Mouse (Mus musculus) spleen, postnatal 4 days (tissue): ENCODE measurements around the gene Apbb2.

Experiments used
- DNase-seq, 2 experiments: peaks; one replicate each; pipeline ENCODE4 v3.0.0; 2022; ENCODE audit warnings: low spot score in 2 of 2

Gene Apbb2

GRCm38 (mm10) chr5:66475824-66476223 lies 142.8 kb downstream of the Apbb2 start:
- no peak for DNase-seq

GRCm38 (mm10) chr5:66474153-66474552 lies 144.4 kb downstream of the Apbb2 start:
- DNase-seq: no peak

GRCm38 (mm10) chr5:66473599-66473998 lies 145.0 kb downstream of the Apbb2 start:
- DNase-seq: no peak

GRCm38 (mm10) chr5:66470837-66471236 lies 147.7 kb downstream of the Apbb2 start:
- DNase-seq: no peak

GRCm38 (mm10) chr5:66469685-66470084 lies 148.9 kb downstream of the Apbb2 start:
- DNase-seq: no peak

GRCm38 (mm10) chr5:66468331-66469001 lies 150.1 kb downstream of the Apbb2 start:
- DNase-seq: no peak

GRCm38 (mm10) chr5:66462665-66463064 lies 155.9 kb downstream of the Apbb2 start:
- no peak for DNase-seq

- no peak for DNase-seq
Measured at GRCm38 (mm10) chr5:66458851-66459250, 159.7 kb downstream of the Apbb2 start.

- no peak for DNase-seq
Measured at GRCm38 (mm10) chr5:66455271-66455670, 163.3 kb downstream of the Apbb2 start.

GRCm38 (mm10) chr5:66454826-66455225 lies 163.8 kb downstream of the Apbb2 start:
- no peak for DNase-seq

GRCm38 (mm10) chr5:66453106-66453505 lies 165.5 kb downstream of the Apbb2 start:
- DNase-seq: no peak

GRCm38 (mm10) chr5:66451561-66451960 lies 167.0 kb downstream of the Apbb2 start:
- DNase-seq: no peak

- DNase-seq: no peak
Measured at GRCm38 (mm10) chr5:66445497-66445896, 173.1 kb downstream of the Apbb2 start.

GRCm38 (mm10) chr5:66442260-66442659 lies 176.3 kb downstream of the Apbb2 start:
- DNase-seq: no peak

GRCm38 (mm10) chr5:66436791-66437246 lies 181.8 kb downstream of the Apbb2 start:
- DNase-seq: no peak

GRCm38 (mm10) chr5:66435158-66435557 lies 183.4 kb downstream of the Apbb2 start:
- no peak for DNase-seq

- DNase-seq: no peak
Measured at GRCm38 (mm10) chr5:66429076-66429475, 189.5 kb downstream of the Apbb2 start.

GRCm38 (mm10) chr5:66428071-66428470 lies 190.5 kb downstream of the Apbb2 start:
- no peak for DNase-seq

GRCm38 (mm10) chr5:66423909-66424308 lies 194.7 kb downstream of the Apbb2 start:
- no peak for DNase-seq

- DNase-seq: no peak
Measured at GRCm38 (mm10) chr5:66423466-66423865, 195.1 kb downstream of the Apbb2 start.

GRCm38 (mm10) chr5:66421954-66422353 lies 196.6 kb downstream of the Apbb2 start:
- no peak for DNase-seq

GRCm38 (mm10) chr5:66421230-66421629 lies 197.4 kb downstream of the Apbb2 start:
- DNase-seq: no peak

GRCm38 (mm10) chr5:66420011-66420410 lies 198.6 kb downstream of the Apbb2 start:
- DNase-seq: no peak

- no peak for DNase-seq
Measured at GRCm38 (mm10) chr5:66417289-66417688, 201.3 kb downstream of the Apbb2 start.
